Mouse (Mus musculus) v-Abl transformed pro-B cells (cell line): ENCODE measurements around the gene Rbm18.

Experiments used
- in situ Hi-C, 2 experiments: fragments of 400-800 bp; cut with MboI; formaldehyde crosslinking; loops; one replicate each; pipeline ENCODE4 v1.15.1; 2025; ENCODE audit not compliant: unreplicated experiment in 2 of 2

The Rbm18 gene

DNA sequence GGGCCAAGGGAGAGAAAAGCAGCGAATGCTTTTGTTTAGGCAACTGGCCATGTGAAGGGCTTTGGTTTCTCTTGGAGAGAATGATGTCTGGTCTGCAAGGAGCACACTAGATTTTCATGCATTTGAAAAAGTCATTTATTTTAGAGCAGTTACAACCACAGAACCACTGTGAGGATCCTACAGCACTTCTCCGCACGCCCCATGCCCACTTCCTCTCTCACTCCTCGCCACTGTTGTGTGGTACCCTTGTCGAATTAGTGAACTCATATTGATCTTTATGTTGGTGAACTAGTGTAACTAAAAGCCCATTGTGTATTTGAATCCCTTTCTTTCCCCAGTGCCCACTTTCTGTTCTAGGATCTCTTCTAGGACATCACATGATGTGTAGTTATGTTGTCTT lies 61.4 kb downstream of the Rbm18 start:
- in situ Hi-C loops = no loop called here

DNA sequence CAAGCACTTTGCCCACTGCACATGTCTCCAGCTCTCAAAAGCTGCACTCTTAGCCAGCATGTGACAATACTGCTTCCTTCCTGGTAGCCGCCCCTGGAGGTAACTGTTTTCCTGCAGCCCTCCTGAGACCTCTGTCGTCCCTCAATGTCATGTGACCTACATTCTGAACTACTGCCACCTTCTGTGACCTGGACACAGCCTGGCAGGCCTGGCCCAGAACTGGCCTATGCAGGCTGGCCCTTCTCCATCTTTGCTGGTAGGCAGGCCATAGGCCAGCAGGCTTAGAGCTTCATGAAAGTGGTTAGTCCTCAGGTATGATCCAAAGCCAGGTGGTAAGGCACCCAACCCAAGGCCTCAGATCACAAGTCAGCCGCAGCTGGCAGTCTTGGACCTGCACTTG lies 62.8 kb downstream of the Rbm18 start:
- in situ Hi-C loops = no loop called here

DNA sequence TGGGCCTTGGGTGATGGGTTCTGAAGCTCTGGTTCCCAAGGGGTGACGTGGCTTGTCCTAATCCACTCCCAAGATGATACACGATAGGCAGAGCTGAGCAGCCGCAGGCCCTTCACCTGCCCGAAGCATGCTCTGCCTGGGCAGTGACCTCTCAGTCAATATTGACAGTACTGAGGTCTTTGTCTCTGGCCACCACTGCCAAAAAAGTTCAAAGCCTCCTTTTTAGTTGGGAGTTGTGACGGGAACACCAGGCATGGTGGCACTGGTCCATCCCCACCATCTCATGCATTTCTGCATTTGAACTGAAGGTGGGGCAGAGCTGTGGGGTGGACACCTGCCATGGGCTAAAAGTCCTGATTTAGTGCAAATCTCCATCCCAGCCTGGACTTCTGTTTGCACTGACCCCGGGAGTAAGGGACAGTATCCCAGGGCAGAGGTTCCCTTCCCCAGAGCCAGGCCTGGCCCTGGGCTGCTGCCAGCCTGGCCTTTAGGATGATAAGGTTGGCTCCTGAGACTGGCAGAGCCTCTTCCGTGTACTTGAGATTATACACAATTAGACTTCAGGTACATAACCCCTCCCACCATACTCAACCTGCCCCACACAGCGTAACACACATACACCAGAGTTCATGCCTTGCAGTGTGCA lies 64.8 kb downstream of the Rbm18 start:
- in situ Hi-C loops = no loop called here

DNA sequence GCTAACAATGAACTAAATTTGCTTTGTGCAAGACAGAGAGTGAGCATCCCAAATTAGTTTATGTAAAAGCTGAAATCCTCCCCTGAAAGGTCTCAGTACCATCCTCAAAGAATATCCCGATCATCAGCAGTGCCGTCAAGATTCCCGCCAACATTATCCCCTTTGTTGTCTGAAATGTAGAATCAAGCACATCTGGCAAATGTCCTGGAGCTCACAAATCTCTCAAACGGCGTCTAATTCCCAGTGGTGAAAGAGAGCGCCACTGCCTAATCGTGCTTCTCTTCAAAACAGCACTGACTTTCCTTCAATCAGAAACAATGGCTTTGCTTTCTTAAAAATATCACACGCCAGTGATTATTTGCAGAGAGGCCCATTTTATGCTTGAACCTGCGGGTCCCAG lies 69.4 kb downstream of the Rbm18 start:
- in situ Hi-C loops = no loop called here
